Comparison of ENCODE assay signal across 7 mouse cellular contexts in the genomic region with DNA sequence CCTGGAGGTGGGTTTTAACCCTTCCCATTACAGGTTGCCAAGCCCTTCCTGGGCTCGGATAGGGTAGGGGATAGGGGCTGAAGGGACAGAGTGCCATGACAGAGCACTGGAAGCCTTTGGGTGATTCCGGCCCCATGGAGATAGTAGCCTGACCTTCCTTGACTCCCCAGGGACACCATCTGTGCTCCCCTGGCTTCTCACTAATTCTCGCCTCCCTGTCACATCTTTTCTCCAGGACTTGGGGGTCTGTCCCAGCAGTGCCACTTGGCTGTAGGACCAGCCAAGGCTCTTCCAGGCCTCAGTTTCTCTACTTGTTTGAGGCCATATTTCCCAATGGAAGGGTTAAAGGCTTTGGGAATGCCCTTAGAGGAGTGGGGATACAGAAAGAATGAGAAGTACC. TPM values are rescaled to one million over a fixed set of nuclear protein-coding genes. Genes with fewer than 3 reads are reported as not detected.
DNase-seq lines count a peak whose midpoint lies in the region; ATAC-seq and TF ChIP-seq lines count a peak whose summit lies in the region.

No protein-coding gene starts in this region.

- no peak for TF ChIP-seq POLR2A in embryonic fibroblast, embryonic 13.5 days (IDR thresholded peaks at IDR 0.05; ENCODE audit: low read depth, low read length)

- peak overlapping the region; percentile 81 for H3K4me2 ChIP-seq in liver, embryonic 11.5 days
- peak overlapping the region; percentile 93 for H3K4me2 ChIP-seq in intestine, postnatal 0 days (replicated peaks; ENCODE audit: low read depth)
- peak overlapping the region; percentile 84 for H3K4me2 ChIP-seq in neural tube, embryonic 15.5 days

- no peak for DNase-seq in liver, embryonic 11.5 days (ENCODE audit: low spot score)
- DNase-seq in liver (no peak), adipocyte (ENCODE audit: low spot score) (no peak)
- no peak for DNase-seq in adrenal gland, postnatal 36 days

- peak overlapping the region; percentile 96 for H3K27ac ChIP-seq in liver, embryonic 11.5 days (ENCODE audit: low read depth, low read length)
- peak overlapping the region; percentile 69 for H3K27ac ChIP-seq in embryonic fibroblast, embryonic 13.5 days (ENCODE audit: insufficient read depth, low read length)
- peak overlapping the region; percentile 95 for H3K27ac ChIP-seq in intestine, postnatal 0 days (ENCODE audit: low read depth, low read length)
- H3K27ac ChIP-seq in neural tube, embryonic 15.5 days (replicated peaks), result peak overlapping the region; percentile 95

- peak overlapping the region; percentile 97 for H3K4me3 ChIP-seq in liver, embryonic 11.5 days (ENCODE audit: low read depth, low read length)
- peak overlapping the region; percentile 37 for H3K4me3 ChIP-seq in embryonic fibroblast, embryonic 13.5 days (ENCODE audit: insufficient read depth, low read length)
- peak overlapping the region; percentile 96 for H3K4me3 ChIP-seq in intestine, postnatal 0 days (ENCODE audit: low read depth, low read length)
- peak overlapping the region; percentile 83 for H3K4me3 ChIP-seq in neural tube, embryonic 15.5 days (replicated peaks)

- WGBS in liver, embryonic 11.5 days, result 80% methylated on average over 3 of the region's 3 CpGs
- WGBS in intestine, postnatal 0 days, result 40% methylated on average over 3 of the region's 3 CpGs
- 23% methylated on average over 3 of the region's 3 CpGs for WGBS in neural tube, embryonic 15.5 days

- H3K36me3 ChIP-seq in liver, embryonic 11.5 days (ENCODE audit: control insufficient read depth, insufficient read depth, low read length), result peaks cover 20% of the 10 kb centered on the region
- H3K36me3 ChIP-seq in intestine, postnatal 0 days (ENCODE audit: control insufficient read depth, insufficient read depth), result peaks cover 23% of the 10 kb centered on the region; the same call in 1 of the 2 replicates
- peaks cover 20% of the 10 kb centered on the region for H3K36me3 ChIP-seq in neural tube, embryonic 15.5 days

- H3K27me3 ChIP-seq in liver, embryonic 11.5 days (replicated peaks; ENCODE audit: control insufficient read depth, insufficient read depth, low read length), result no peaks in the 10 kb centered on the region
- no peaks in the 10 kb centered on the region for H3K27me3 ChIP-seq in intestine, postnatal 0 days (replicated peaks; ENCODE audit: control insufficient read depth, insufficient read depth, low read length)
- no peaks in the 10 kb centered on the region for H3K27me3 ChIP-seq in neural tube, embryonic 15.5 days (replicated peaks)

- TF ChIP-seq CTCF in embryonic fibroblast, embryonic 13.5 days (IDR thresholded peaks at IDR 0.05; ENCODE audit: borderline replicate concordance, insufficient read depth, low read length), result no peak
- no peak for TF ChIP-seq CTCF in intestine, postnatal 0 days (IDR thresholded peaks at IDR 0.05; ENCODE audit: low read depth)

- H3K9me3 ChIP-seq in liver, embryonic 11.5 days (ENCODE audit: control insufficient read depth, low read length), result no peaks in the 10 kb centered on the region
- H3K9me3 ChIP-seq in intestine, postnatal 0 days (ENCODE audit: control insufficient read depth), result no peaks in the 10 kb centered on the region
- H3K9me3 ChIP-seq in neural tube, embryonic 15.5 days (replicated peaks), result no peaks in the 10 kb centered on the region

- H3K9ac ChIP-seq in liver, embryonic 11.5 days (ENCODE audit: low read depth, low read length), result peak overlapping the region; percentile 99
- H3K9ac ChIP-seq in intestine, postnatal 0 days (ENCODE audit: low read depth, low read length), result peak overlapping the region; percentile 40; the same call in 1 of the 2 replicates
- H3K9ac ChIP-seq in neural tube, embryonic 15.5 days (replicated peaks), result peak overlapping the region; percentile 86

- no peak for ATAC-seq in liver, embryonic 11.5 days (replicated peaks; ENCODE audit: low FRiP score)
- ATAC-seq in intestine, postnatal 0 days, result no peak
- ATAC-seq in neural tube, embryonic 15.5 days (ENCODE audit: low FRiP score), result peak; percentile 15; the same call in 1 of the 2 replicates

- H3K4me1 ChIP-seq in liver, embryonic 11.5 days (replicated peaks; ENCODE audit: control insufficient read depth, insufficient read depth, low read length), result peaks cover 17% of the 10 kb centered on the region
- peaks cover 9% of the 10 kb centered on the region; the same call in 1 of the 2 replicates for H3K4me1 ChIP-seq in embryonic fibroblast, embryonic 13.5 days (ENCODE audit: control insufficient read depth, insufficient read depth, low read length)
- H3K4me1 ChIP-seq in intestine, postnatal 0 days (replicated peaks; ENCODE audit: control insufficient read depth, insufficient read depth, low read length), result peaks cover 8% of the 10 kb centered on the region; the same call in 1 of the 2 replicates
- peaks cover 54% of the 10 kb centered on the region for H3K4me1 ChIP-seq in neural tube, embryonic 15.5 days

RNA-seq across cellular contexts. Expression of gene Cdk2ap1, which starts 11.3 kb away (rescaled TPM):
- polyA plus RNA-seq in liver, embryonic 11.5 days (2014; fragmentation: Nextera tagmentation; extraction: Ambion mirVana), result 97.9 and 124 TPM in 2 replicates
- polyA plus RNA-seq in embryonic fibroblast, embryonic 13.5 days (2011; ENCODE audit: insufficient read length, low read depth, missing spikeins), result 179 and 242 TPM in 2 replicates
- 43.3 and 53.6 TPM in 2 replicates for polyA plus RNA-seq in intestine, postnatal 0 days (2015; fragmentation: Nextera tagmentation; extraction: Ambion mirVana)
- 49.7 and 89.0 TPM in 2 replicates for polyA plus RNA-seq in neural tube, embryonic 15.5 days (2015; fragmentation: Nextera tagmentation; extraction: Ambion mirVana)
- total RNA-seq in adrenal gland, postnatal 36 days (2021), result 100 to 1,000 TPM; 155 to 187 TPM

RNA-seq across cellular contexts. Expression of gene 2810006K23Rik, which starts 23.7 kb away (rescaled TPM):
- polyA plus RNA-seq in liver, embryonic 11.5 days (2014; fragmentation: Nextera tagmentation; extraction: Ambion mirVana), result 14.6 and 15.5 TPM in 2 replicates
- polyA plus RNA-seq in embryonic fibroblast, embryonic 13.5 days (2011; ENCODE audit: insufficient read length, low read depth, missing spikeins), result 11.8 and 12.9 TPM in 2 replicates
- polyA plus RNA-seq in intestine, postnatal 0 days (2015; fragmentation: Nextera tagmentation; extraction: Ambion mirVana), result 5.0 TPM in 2 replicates
- polyA plus RNA-seq in neural tube, embryonic 15.5 days (2015; fragmentation: Nextera tagmentation; extraction: Ambion mirVana), result 13.4 and 14.4 TPM in 2 replicates
- total RNA-seq in adrenal gland, postnatal 36 days (2021), result 10 to 100 TPM; 14.8 to 15.0 TPM

RNA-seq across cellular contexts. Expression of gene Mphosph9, which starts 23.8 kb away (rescaled TPM):
- polyA plus RNA-seq in liver, embryonic 11.5 days (2014; fragmentation: Nextera tagmentation; extraction: Ambion mirVana), result 12.6 and 13.1 TPM in 2 replicates
- polyA plus RNA-seq in embryonic fibroblast, embryonic 13.5 days (2011; ENCODE audit: insufficient read length, low read depth, missing spikeins), result 9.4 and 15.0 TPM in 2 replicates
- 2.5 and 2.6 TPM in 2 replicates for polyA plus RNA-seq in intestine, postnatal 0 days (2015; fragmentation: Nextera tagmentation; extraction: Ambion mirVana)
- 10.7 and 12.6 TPM in 2 replicates for polyA plus RNA-seq in neural tube, embryonic 15.5 days (2015; fragmentation: Nextera tagmentation; extraction: Ambion mirVana)
- total RNA-seq in adrenal gland, postnatal 36 days (2021), result 10 to 100 TPM in 1 of 2 experiments, 1 to 10 TPM in 1; 6.8 to 10.4 TPM

Comparison
In these comparisons a context has a peak if more than half of its experiments do, and no peak if none do; other contexts are left out.
1. H3K4me3 ChIP-seq: peak in every context shown above with its lines; median percentile 97 in liver, embryonic 11.5 days; 96 in intestine, postnatal 0 days; 83 in neural tube, embryonic 15.5 days; 37 in embryonic fibroblast, embryonic 13.5 days.
2. H3K9ac ChIP-seq: peak in every context shown above with its lines; median percentile 99 in liver, embryonic 11.5 days; 86 in neural tube, embryonic 15.5 days; 40 in intestine, postnatal 0 days.